9 mouse cellular contexts compared by ENCODE assay signal in genomic region chr14:23397642-23398041, GRCm38 (mm10).
"Had no signal": no experiment of that assay in that cellular context is flagged by ENCODE, and none has a peak within 500 bp of the region (broad histone marks: within the 10 kb centered on the region; RNA-seq: fewer than 3 reads in every experiment).

No protein-coding gene starts in this region.

- DNase-seq: kidney, adult 11 months; kidney, adult 9 months; kidney, postnatal 14 days; kidney, postnatal 4 days; liver, postnatal 0 days; lung, embryonic 14.5 days; retina, postnatal 1 day; right cerebral cortex, postnatal 25 days; thymus, postnatal 25 days had no signal
